ENCODE assay signal across 26 mouse cellular contexts in the genomic region with DNA sequence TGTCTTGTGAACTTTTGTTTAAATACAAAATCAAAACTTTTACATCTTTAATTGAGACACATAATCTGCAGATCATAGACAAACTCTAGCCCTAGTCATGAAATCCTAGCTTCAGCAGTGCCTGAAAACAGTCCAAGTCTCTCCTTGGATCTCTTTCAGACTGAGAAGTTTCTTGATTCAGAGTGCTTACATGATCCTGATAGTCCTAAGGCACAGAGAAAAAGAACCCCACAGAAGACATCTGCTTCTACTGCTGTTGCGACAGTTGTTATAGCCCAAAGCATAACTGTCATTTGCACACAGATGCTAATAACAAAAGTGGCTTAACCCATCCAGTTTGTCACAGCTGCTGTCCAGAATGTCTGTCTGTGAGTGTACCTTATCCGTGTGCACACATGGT. TPM values are rescaled to one million over a fixed set of nuclear protein-coding genes. Genes with fewer than 3 reads are reported as not detected.
DNase-seq lines count a peak whose midpoint lies in the region; ATAC-seq and TF ChIP-seq lines count a peak whose summit lies in the region.
"Had no signal": no experiment of that assay in that cellular context is flagged by ENCODE, and none has a peak within 500 bp of the region (broad histone marks: within the 10 kb centered on the region; RNA-seq: fewer than 3 reads in every experiment).

No protein-coding gene starts in this region.

- no peak overlapping the region for H3K4me3 ChIP-seq in forebrain, embryonic 12.5 days (replicated peaks)
- no peak overlapping the region for H3K4me3 ChIP-seq in forebrain, embryonic 11.5 days (ENCODE audit: low read depth, low read length)
- no peak overlapping the region for H3K4me3 ChIP-seq in stomach, postnatal 0 days (ENCODE audit: low read depth, low read length)
- H3K4me3 ChIP-seq: embryonic facial prominence, embryonic 12.5 days; hindbrain, embryonic 12.5 days; intestine, embryonic 15.5 days; liver, embryonic 12.5 days; lung, embryonic 15.5 days; midbrain, embryonic 12.5 days; stomach, embryonic 15.5 days had no signal

- no peaks in the 10 kb centered on the region for H3K9me3 ChIP-seq in forebrain, embryonic 12.5 days
- H3K9me3 ChIP-seq in forebrain, embryonic 11.5 days (ENCODE audit: control insufficient read depth, low read length) = no peaks in the 10 kb centered on the region
- no peaks in the 10 kb centered on the region for H3K9me3 ChIP-seq in stomach, postnatal 0 days (ENCODE audit: control insufficient read depth, low read length)
- H3K9me3 ChIP-seq: embryonic facial prominence, embryonic 12.5 days; hindbrain, embryonic 12.5 days; intestine, embryonic 15.5 days; liver, embryonic 12.5 days; lung, embryonic 15.5 days; midbrain, embryonic 12.5 days; stomach, embryonic 15.5 days had no signal

- no peak overlapping the region for H3K9ac ChIP-seq in forebrain, embryonic 12.5 days
- no peak overlapping the region for H3K9ac ChIP-seq in forebrain, embryonic 11.5 days (ENCODE audit: low read length)
- H3K9ac ChIP-seq in stomach, postnatal 0 days (ENCODE audit: low read length) = no peak overlapping the region
- H3K9ac ChIP-seq: embryonic facial prominence, embryonic 12.5 days; hindbrain, embryonic 12.5 days; intestine, embryonic 15.5 days; liver, embryonic 12.5 days; lung, embryonic 15.5 days; midbrain, embryonic 12.5 days; stomach, embryonic 15.5 days had no signal

- no peak for TF ChIP-seq CTCF in stomach, postnatal 0 days (IDR thresholded peaks at IDR 0.05; ENCODE audit: low read depth)

- no peak for TF ChIP-seq EP300 in stomach, postnatal 0 days (optimal IDR thresholded peaks at IDR 0.05)

- peaks cover 45% of the 10 kb centered on the region for H3K4me1 ChIP-seq in forebrain, embryonic 12.5 days
- peaks cover 18% of the 10 kb centered on the region; the same call in 1 of the 2 replicates for H3K4me1 ChIP-seq in forebrain, embryonic 11.5 days (replicated peaks; ENCODE audit: control insufficient read depth, insufficient read depth, low read length)
- no peaks in the 10 kb centered on the region for H3K4me1 ChIP-seq in stomach, postnatal 0 days (replicated peaks; ENCODE audit: control insufficient read depth, insufficient read depth)
- H3K4me1 ChIP-seq: intestine, embryonic 15.5 days; liver, embryonic 12.5 days; lung, embryonic 15.5 days had no signal

- no peak overlapping the region for H3K4me2 ChIP-seq in forebrain, embryonic 12.5 days
- no peak overlapping the region for H3K4me2 ChIP-seq in forebrain, embryonic 11.5 days (ENCODE audit: low read depth, low read length, severe bottlenecking)
- H3K4me2 ChIP-seq in stomach, postnatal 0 days (replicated peaks; ENCODE audit: low read depth) = no peak overlapping the region
- H3K4me2 ChIP-seq: embryonic facial prominence, embryonic 12.5 days; hindbrain, embryonic 12.5 days; intestine, embryonic 15.5 days; liver, embryonic 12.5 days; lung, embryonic 15.5 days; midbrain, embryonic 12.5 days; stomach, embryonic 15.5 days had no signal

- peaks cover 30% of the 10 kb centered on the region for H3K36me3 ChIP-seq in forebrain, embryonic 12.5 days (replicated peaks)
- H3K36me3 ChIP-seq in forebrain, embryonic 11.5 days (ENCODE audit: control insufficient read depth, insufficient read depth, low read length) = no peaks in the 10 kb centered on the region
- H3K36me3 ChIP-seq in stomach, postnatal 0 days (ENCODE audit: control insufficient read depth, insufficient read depth, low read length) = no peaks in the 10 kb centered on the region
- H3K36me3 ChIP-seq: embryonic facial prominence, embryonic 12.5 days; intestine, embryonic 15.5 days; liver, embryonic 12.5 days; lung, embryonic 15.5 days; stomach, embryonic 15.5 days had no signal

- H3K27me3 ChIP-seq in forebrain, embryonic 12.5 days = no peaks in the 10 kb centered on the region
- H3K27me3 ChIP-seq in forebrain, embryonic 11.5 days (ENCODE audit: control insufficient read depth, insufficient read depth, low read length) = no peaks in the 10 kb centered on the region
- H3K27me3 ChIP-seq in stomach, postnatal 0 days (ENCODE audit: control insufficient read depth, insufficient read depth, low read length) = no peaks in the 10 kb centered on the region
- H3K27me3 ChIP-seq: embryonic facial prominence, embryonic 12.5 days; hindbrain, embryonic 12.5 days; intestine, embryonic 15.5 days; liver, embryonic 12.5 days; lung, embryonic 15.5 days; midbrain, embryonic 12.5 days; stomach, embryonic 15.5 days had no signal

- intact Hi-C loops in heart, postnatal 36 days (cut with DNase I) = no loop called here

- peak overlapping the region; percentile 48; the same call in 1 of the 2 replicates for H3K27ac ChIP-seq in forebrain, embryonic 12.5 days
- H3K27ac ChIP-seq in forebrain, embryonic 11.5 days (ENCODE audit: low read depth, low read length) = no peak overlapping the region
- H3K27ac ChIP-seq in stomach, postnatal 0 days (replicated peaks) = 0 out of 2 replicates have a peak overlapping the region, but pooled peaks have one; percentile 30
- H3K27ac ChIP-seq: embryonic facial prominence, embryonic 12.5 days; hindbrain, embryonic 12.5 days; intestine, embryonic 15.5 days; liver, embryonic 12.5 days; lung, embryonic 15.5 days; macrophage; midbrain, embryonic 12.5 days; stomach, embryonic 15.5 days had no signal

- no peak for DNase-seq in forebrain, embryonic 11.5 days (ENCODE audit: low spot score)
- peak; percentile 35 for DNase-seq in heart, adult 8-10 months (ENCODE audit: low spot score)
- DNase-seq in heart, postnatal 36 days = no peak
- DNase-seq in retina, postnatal 1 day = peak; percentile 6
- DNase-seq in retina, embryonic 14.5 days (ENCODE audit: low spot score) = no peak
- DNase-seq in stomach, postnatal 0 days (ENCODE audit: low spot score) = no peak
- DNase-seq in thymus, postnatal 25 days = no peak
- DNase-seq: adrenal gland, postnatal 10 days; cerebellum, adult 18-20 months; cerebellum, postnatal 36 days; spleen, adult 18-20 months had no signal

- 81% methylated on average over 2 of the region's 2 CpGs for WGBS in forebrain, embryonic 12.5 days
- 86% methylated on average over 2 of the region's 2 CpGs for whole genome bisulfite sequencing in forebrain, embryonic 11.5 days
- WGBS in stomach, postnatal 0 days = 50% methylated on average over 2 of the region's 2 CpGs

- ATAC-seq in forebrain, embryonic 12.5 days (ENCODE audit: low FRiP score) = no peak
- ATAC-seq in forebrain, embryonic 11.5 days (replicated peaks; ENCODE audit: low FRiP score) = no peak
- ATAC-seq in stomach, postnatal 0 days (ENCODE audit: low FRiP score, low TSS enrichment) = no peak
- ATAC-seq: intestine, embryonic 15.5 days; liver, embryonic 12.5 days had no signal

RNA-seq across cellular contexts. Expression of a gene that starts 38.7 kb away (rescaled TPM):
- not detected in 2 replicates for polyA plus RNA-seq in forebrain, embryonic 12.5 days (2016; fragmentation: Nextera tagmentation; extraction: Ambion mirVana)
- not detected in 2 replicates for polyA plus RNA-seq in forebrain, embryonic 11.5 days (2014; fragmentation: Nextera tagmentation; extraction: Ambion mirVana)
- total RNA-seq in heart, adult 8-10 months (2022) = not detected
- not detected for total RNA-seq in heart, postnatal 36 days (2021)
- not detected in 2 replicates for polyA plus RNA-seq in stomach, postnatal 0 days (2015; fragmentation: Nextera tagmentation; extraction: Ambion mirVana)
- total RNA-seq: adrenal gland, postnatal 10 days; layer of hippocampus, postnatal 36 days; left cerebral cortex, postnatal 36 days; neutrophil, adult 5-6 weeks had no signal
- polyA plus RNA-seq: brain, embryonic 14.5 days; embryonic facial prominence, embryonic 12.5 days; frontal cortex, adult 2 months; hindbrain, embryonic 12.5 days; intestine, embryonic 15.5 days; kidney, embryonic 14.5 days; liver, embryonic 12.5 days; macrophage; stomach, embryonic 15.5 days had no signal

Comparison
In these comparisons a context has a peak if more than half of its experiments do, and no peak if none do; other contexts are left out.
1. DNase-seq: peak in heart, adult 8-10 months (single experiment) and retina, postnatal 1 day (single experiment); none in forebrain, embryonic 11.5 days (single experiment), heart, postnatal 36 days (0 of 2), retina, embryonic 14.5 days (single experiment), stomach, postnatal 0 days (single experiment) and thymus, postnatal 25 days (single experiment).